In the genomic region with DNA sequence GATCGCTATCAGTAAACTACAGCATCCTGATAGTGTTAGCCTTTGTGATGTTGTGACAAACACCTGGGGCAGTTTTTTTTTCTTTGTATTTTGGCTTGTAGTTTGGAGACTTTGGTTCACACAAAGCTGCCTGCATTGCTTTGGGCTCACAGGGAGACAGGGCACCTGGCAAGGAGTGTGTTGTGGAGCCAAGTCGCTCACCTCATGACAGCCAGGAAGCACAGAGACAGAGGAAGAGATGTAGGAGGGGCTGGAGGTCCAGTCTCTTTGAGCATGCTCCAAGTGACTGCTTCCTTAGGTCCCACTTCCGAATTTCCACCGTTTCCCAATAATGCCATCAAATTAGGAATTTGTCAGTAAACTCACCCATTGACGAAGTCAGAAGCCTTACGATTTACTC, we compare ENCODE assay signal across 19 mouse cellular contexts.
A peak's percentile ranks its signal among the peaks of the same experiment; 100 is the strongest.
DNase-seq lines count a peak whose midpoint lies in the region; ATAC-seq and TF ChIP-seq lines count a peak whose summit lies in the region.
"Had no signal": no experiment of that assay in that cellular context is flagged by ENCODE, and none has a peak within 500 bp of the region (broad histone marks: within the 10 kb centered on the region; RNA-seq: fewer than 3 reads in every experiment).

No protein-coding gene starts in this region.

- no peaks in the 10 kb centered on the region for H3K36me3 ChIP-seq in midbrain, embryonic 11.5 days (ENCODE audit: control insufficient read depth, insufficient read depth, low read length)
- H3K36me3 ChIP-seq in midbrain, embryonic 15.5 days (replicated peaks) = no peaks in the 10 kb centered on the region
- H3K36me3 ChIP-seq: G1E had no signal

- peak; percentile 63 for DNase-seq in heart, adult 11 months
- DNase-seq in heart, adult 9 months (ENCODE audit: low spot score in 2 of 2) = no peak
- DNase-seq in left cerebral cortex, adult 2 months (ENCODE audit: extremely low spot score in 1 of 2, low spot score in 2 of 2) = no peak
- DNase-seq in left cerebral cortex, postnatal 36 days (ENCODE audit: low spot score in 2 of 2) = no peak
- DNase-seq in midbrain, embryonic 11.5 days (ENCODE audit: low spot score, missing footprints) = peak; percentile 57
- DNase-seq: adrenal gland, adult 2 months; adrenal gland, adult 8-10 months; adrenal gland, postnatal 10 days; adrenal gland, postnatal 14 days; adrenal gland, postnatal 25 days; adrenal gland, postnatal 36 days; B cell, adult 2 months; cerebellum, adult 11 months; cerebellum, adult 11-12 months had no signal

- no peaks in the 10 kb centered on the region for H3K9me3 ChIP-seq in midbrain, embryonic 11.5 days (ENCODE audit: control insufficient read depth, low read length)
- H3K9me3 ChIP-seq in midbrain, embryonic 15.5 days = no peaks in the 10 kb centered on the region
- H3K9me3 ChIP-seq: G1E had no signal

- H3K27ac ChIP-seq in left cerebral cortex, adult 2 months = peak overlapping the region; percentile 58; the same call in 1 of the 2 replicates
- no peak overlapping the region for H3K27ac ChIP-seq in midbrain, embryonic 11.5 days (ENCODE audit: low read depth, low read length)
- no peak overlapping the region for H3K27ac ChIP-seq in midbrain, embryonic 15.5 days

- no peak overlapping the region for H3K4me3 ChIP-seq in left cerebral cortex, adult 2 months
- H3K4me3 ChIP-seq in midbrain, embryonic 11.5 days (ENCODE audit: low read depth, low read length) = no peak overlapping the region
- no peak overlapping the region for H3K4me3 ChIP-seq in midbrain, embryonic 15.5 days

- no peak overlapping the region for H3K9ac ChIP-seq in midbrain, embryonic 11.5 days (ENCODE audit: low read length)
- H3K9ac ChIP-seq in midbrain, embryonic 15.5 days = no peak overlapping the region

- no peak for ATAC-seq in midbrain, embryonic 11.5 days (ENCODE audit: low FRiP score)
- no peak for ATAC-seq in midbrain, embryonic 15.5 days (replicated peaks)
- ATAC-seq: activated CD4-positive, CD25-positive, alpha-beta regulatory T cell, adult 4 months; CD4-positive, CD25-positive, alpha-beta regulatory T cell, adult 4 months; Patski had no signal

- H3K4me2 ChIP-seq in midbrain, embryonic 11.5 days = no peak overlapping the region
- no peak overlapping the region for H3K4me2 ChIP-seq in midbrain, embryonic 15.5 days

- intact Hi-C loops in left cerebral cortex, adult 2 months (cut with DNase I) = no loop called here
- intact Hi-C loops in left cerebral cortex, postnatal 36 days (cut with DNase I) = no loop called here

- WGBS in midbrain, embryonic 11.5 days = 93% methylated on average over 6 of the region's 6 CpGs
- 94% methylated on average over 6 of the region's 6 CpGs for WGBS in midbrain, embryonic 15.5 days

- H3K27me3 ChIP-seq in midbrain, embryonic 11.5 days (ENCODE audit: control insufficient read depth, insufficient read depth, low read length) = no peaks in the 10 kb centered on the region
- H3K27me3 ChIP-seq in midbrain, embryonic 15.5 days (replicated peaks) = no peaks in the 10 kb centered on the region

- H3K4me1 ChIP-seq in midbrain, embryonic 11.5 days (ENCODE audit: control insufficient read depth, insufficient read depth, low read length) = no peaks in the 10 kb centered on the region
- H3K4me1 ChIP-seq in midbrain, embryonic 15.5 days = peaks cover 7% of the 10 kb centered on the region

- TF ChIP-seq CTCF in left cerebral cortex, adult 2 months (IDR thresholded peaks at IDR 0.05) = no peak

Comparison
In these comparisons a context has a peak if more than half of its experiments do, and no peak if none do; other contexts are left out.
1. DNase-seq: peak in heart, adult 11 months (single experiment) and midbrain, embryonic 11.5 days (single experiment); none in heart, adult 9 months (0 of 2), left cerebral cortex, adult 2 months (0 of 2) and left cerebral cortex, postnatal 36 days (0 of 2).